Mouse (Mus musculus): ENCODE measurements around the gene Zfp712. TPM values are rescaled to one million over a fixed set of nuclear protein-coding genes. Genes with fewer than 3 reads are reported as not detected.

Gene Zfp712
- total RNA-seq (2021) = 2.5 and 2.7 TPM in 2 replicates
- long read RNA-seq, partial matches to known transcripts = 0 of 3 reads
- long read RNA-seq, other reads (novel, unspliced or antisense) = 1 of 3 reads

- peak; percentile 87 for DNase-seq
These were observed at the start of gene Zfp712 for GRCm38 (mm10) chr13:67060786-67061358. Gene Zfp712, minus strand, starts transcription at chr13:67061170.

- peak; percentile 25 for DNase-seq
These were observed 47.8 kb upstream of the Zfp712 start for GRCm38 (mm10) chr13:67108821-67109206.

- peak; percentile 75 for DNase-seq
These were observed 47.3 kb upstream of the Zfp712 start, which contains the start of gene Gm28557 for GRCm38 (mm10) chr13:67108194-67108820. Gene Gm28557, minus strand, starts transcription at chr13:67108604.

GRCm38 (mm10) chr13:67107681-67108080 lies 46.7 kb upstream of the Zfp712 start:
- DNase-seq = no peak

GRCm38 (mm10) chr13:67097876-67098275 lies 36.9 kb upstream of the Zfp712 start, which contains the start of gene Zfp708:
Gene Zfp708, minus strand, starts transcription at chr13:67097976.
- DNase-seq = no peak

- no peak for DNase-seq
These were observed 29.2 kb upstream of the Zfp712 start for GRCm38 (mm10) chr13:67090154-67090553.

GRCm38 (mm10) chr13:67081946-67082345 lies 21.0 kb upstream of the Zfp712 start:
- DNase-seq = no peak

- peak; percentile 81 for DNase-seq
These were observed 20.3 kb upstream of the Zfp712 start for GRCm38 (mm10) chr13:67081142-67081713.

- DNase-seq = no peak
These were observed 16.3 kb upstream of the Zfp712 start for GRCm38 (mm10) chr13:67077244-67077643.

- DNase-seq = no peak
These were observed 11.8 kb upstream of the Zfp712 start for GRCm38 (mm10) chr13:67072786-67073185.

GRCm38 (mm10) chr13:67065386-67065785 lies 4.4 kb upstream of the Zfp712 start:
- DNase-seq = no peak

GRCm38 (mm10) chr13:67062427-67062826 lies 1.5 kb upstream of the Zfp712 start:
- DNase-seq = no peak

- no peak for DNase-seq
These were observed 697 bp downstream of the Zfp712 start for GRCm38 (mm10) chr13:67060161-67060785.

Other genes starting within 250 kb of the Zfp712 start
- 1.00 and 2.8 TPM in 2 replicates for gene Gm10767, start 156.3 kb downstream of the Zfp712 start, total RNA-seq (2021)
- 0.46 and 2.2 TPM in 2 replicates for gene Zfp708, start 36.8 kb upstream of the Zfp712 start, total RNA-seq (2021)
- 7.8 and 9.5 TPM in 2 replicates for gene Gm28557, start 47.4 kb upstream of the Zfp712 start, total RNA-seq (2021)
- 1.3 and 1.7 TPM in 2 replicates for gene Rslcan18, start 55.1 kb upstream of the Zfp712 start, total RNA-seq (2021)
- 5.7 TPM in 2 replicates for gene Zfp759, start 60.5 kb upstream of the Zfp712 start, total RNA-seq (2021)
- gene Rsl1, start 112.0 kb upstream of the Zfp712 start, total RNA-seq (2021) = 7.9 and 8.5 TPM in 2 replicates
- gene Zfp455, start 133.3 kb upstream of the Zfp712 start, total RNA-seq (2021) = 2.5 and 2.8 TPM in 2 replicates
- 4.0 and 5.8 TPM in 2 replicates for gene Zfp458, start 217.3 kb upstream of the Zfp712 start, total RNA-seq (2021)
- gene Zfp457, start 245.3 kb upstream of the Zfp712 start, total RNA-seq (2021) = 3.7 and 5.8 TPM in 2 replicates